Mouse (Mus musculus) myocyte (in vitro differentiated cells): Measurements from ENCODE around the gene Ccdc97. TPM values are rescaled to one million over a fixed set of nuclear protein-coding genes. Genes with fewer than 3 reads are reported as not detected.
A peak's percentile ranks its signal among the peaks of the same experiment; 100 is the strongest.

Experiments
- H3K27me3 ChIP-seq: one replicate; pipeline ENCODE4 v1.6.1; 2011; ENCODE audit not compliant: control insufficient read depth, insufficient read depth, insufficient read length
- H3K36me3 ChIP-seq: one replicate; pipeline ENCODE4 v1.6.1; 2011; ENCODE audit not compliant: control insufficient read depth, insufficient read depth
- H3K4me2 ChIP-seq: one replicate; pipeline ENCODE4 v1.6.1; 2011; ENCODE audit warnings: low read depth, control low read depth
- H3K4me3 ChIP-seq: one replicate; pipeline ENCODE4 v1.5.1; 2011; ENCODE audit warnings: mild to moderate bottlenecking, control low read depth, moderate library complexity
- H3K79me2 ChIP-seq: one replicate; pipeline ENCODE4 v1.6.1; 2011; ENCODE audit not compliant: control insufficient read depth, insufficient read depth
- H3ac ChIP-seq: one replicate; pipeline ENCODE4 v1.6.1; 2011; ENCODE audit not compliant: control insufficient read depth, insufficient read length
- CEBPB ChIP-seq: IDR thresholded peaks from 2 replicates; pipeline ENCODE4 v1.6.1; 2011; ENCODE audit warnings: mild to moderate bottlenecking, moderate library complexity; ENCODE audit not compliant: poor library complexity, insufficient read depth, severe bottlenecking
- E2F4 ChIP-seq: IDR thresholded peaks from one replicate; pipeline ENCODE4 v1.6.1; 2011; ENCODE audit warnings: mild to moderate bottlenecking, control low read depth, moderate library complexity; ENCODE audit not compliant: insufficient read depth
- MAX ChIP-seq: IDR thresholded peaks from one replicate; pipeline ENCODE4 v1.6.1; 2011; ENCODE audit warnings: low read depth, mild to moderate bottlenecking, control low read depth
- MYOD1 ChIP-seq, 3 experiments: IDR thresholded peaks; one replicate each; pipeline ENCODE4 v1.6.1; 2011; ENCODE audit warnings: control low read depth in 2 of 3, low read depth in 2 of 3, mild to moderate bottlenecking in 2 of 3, moderate library complexity in 1 of 3; ENCODE audit not compliant: insufficient read length in 2 of 3, control insufficient read depth in 1 of 3
- MYOG ChIP-seq, 3 experiments: IDR thresholded peaks; one replicate each; pipeline ENCODE4 v1.6.1; 2011; ENCODE audit warnings: control low read depth in 2 of 3, low read depth in 2 of 3, mild to moderate bottlenecking in 2 of 3; ENCODE audit not compliant: insufficient read length in 2 of 3, control insufficient read depth in 1 of 3, insufficient read depth in 1 of 3
- POLR2A ChIP-seq: IDR thresholded peaks from one replicate; pipeline ENCODE4 v1.6.1; 2011; ENCODE audit warnings: low read depth, mild to moderate bottlenecking, control low read depth, moderate library complexity; ENCODE audit not compliant: insufficient read length
- POLR2AphosphoS2 ChIP-seq: IDR thresholded peaks from one replicate; pipeline ENCODE4 v1.6.1; 2011; ENCODE audit warnings: low read depth, control low read depth; ENCODE audit not compliant: insufficient read length
- REST ChIP-seq: IDR thresholded peaks from one replicate; pipeline ENCODE4 v1.6.1; 2011; ENCODE audit warnings: mild to moderate bottlenecking, control low read depth, moderate library complexity; ENCODE audit not compliant: insufficient read depth, insufficient read length
- SRF ChIP-seq: IDR thresholded peaks from one replicate; pipeline ENCODE4 v1.6.1; 2011; ENCODE audit warnings: low read depth; ENCODE audit not compliant: control insufficient read depth, insufficient read length
- TCF12 ChIP-seq: IDR thresholded peaks from one replicate; pipeline ENCODE4 v1.6.1; 2011; ENCODE audit warnings: mild to moderate bottlenecking, control low read depth; ENCODE audit not compliant: poor library complexity, insufficient read depth, severe bottlenecking
- TCF3 ChIP-seq: IDR thresholded peaks from one replicate; pipeline ENCODE4 v1.6.1; 2011; ENCODE audit warnings: low read depth, control low read depth; ENCODE audit not compliant: insufficient read length
- USF1 ChIP-seq: IDR thresholded peaks from one replicate; pipeline ENCODE4 v1.6.1; 2011; ENCODE audit warnings: low read depth, mild to moderate bottlenecking, control low read depth, moderate library complexity
- polyA plus RNA-seq: library from polyadenylated mRNA; unstranded; fragments of >200 nt; fragmentation: generic; extraction: Trizol; gene quantifications from one replicate; pipeline ENCODE4 v1.2.1, GENCODE M21; 2012; ENCODE audit warnings: missing spikeins

Gene Ccdc97
- polyA plus RNA-seq, 1 experiment: 44.5 TPM

GRCm38 (mm10) chr7:25715731-25716271 is 3.1 kb downstream of the Ccdc97 start:
- TF ChIP-seq TCF12 (no peak), USF1 (no peak), POLR2A (peak; percentile 25), POLR2AphosphoS2 (peak; percentile 7), E2F4 (no peak), MYOD1 (IDR thresholded peaks at IDR 0.05; ENCODE audit: control insufficient read depth in 1 of 3, insufficient read length in 2 of 3, low read depth in 2 of 3) (no peak), CEBPB (no peak)
- H3K4me2 ChIP-seq: no peak overlapping the region
- H3K4me3 ChIP-seq: no peak overlapping the region
- H3K36me3 ChIP-seq: peaks cover 11% of the 10 kb centered on the region
- no peak overlapping the region for H3ac ChIP-seq
- H3K79me2 ChIP-seq: peaks cover 21% of the 10 kb centered on the region
- H3K27me3 ChIP-seq: no peaks in the 10 kb centered on the region

- Histone ChIP-seq H3K4me3 (no peak overlapping the region), H3K79me2 (peaks cover 21% of the 10 kb centered on the region), H3K36me3 (peaks cover 11% of the 10 kb centered on the region), H3K27me3 (no peaks in the 10 kb centered on the region), H3ac (no peak overlapping the region), H3K4me2 (no peak overlapping the region)
- TF ChIP-seq E2F4: no peak
Observed at GRCm38 (mm10) chr7:25714581-25714980, 4.3 kb downstream of the Ccdc97 start.

- H3K4me2 ChIP-seq: no peak overlapping the region
- no peak overlapping the region for H3ac ChIP-seq
- H3K4me3 ChIP-seq: no peak overlapping the region
- TF ChIP-seq MYOG (IDR thresholded peaks at IDR 0.05; ENCODE audit: control insufficient read depth in 1 of 3, insufficient read depth in 1 of 3, insufficient read length in 2 of 3, low read depth in 2 of 3) (no peak), CEBPB (no peak), SRF (no peak), POLR2A (no peak)
- H3K79me2 ChIP-seq: peaks cover 12% of the 10 kb centered on the region
- no peaks in the 10 kb centered on the region for H3K27me3 ChIP-seq
- H3K36me3 ChIP-seq: peaks cover 11% of the 10 kb centered on the region
Observed at GRCm38 (mm10) chr7:25712801-25713200, 6.1 kb downstream of the Ccdc97 start.

GRCm38 (mm10) chr7:25711731-25712197 is 7.1 kb downstream of the Ccdc97 start:
- peaks cover 11% of the 10 kb centered on the region for H3K36me3 ChIP-seq
- no peaks in the 10 kb centered on the region for H3K27me3 ChIP-seq
- TF ChIP-seq SRF: no peak
- TF ChIP-seq MAX: peak; percentile 26
- TF ChIP-seq MYOG (IDR thresholded peaks at IDR 0.05; ENCODE audit: control insufficient read depth in 1 of 3, insufficient read depth in 1 of 3, insufficient read length in 2 of 3, low read depth in 2 of 3): peak in 2 of 3 experiments; percentile 50 to 81
- TF ChIP-seq POLR2AphosphoS2: no peak
- TF ChIP-seq CEBPB: 0 out of 2 replicates have a peak, but pooled peaks have one; percentile 3
- TF ChIP-seq TCF3: peak; percentile 61
- peak; percentile 18 for TF ChIP-seq POLR2A
- TF ChIP-seq MYOD1 (IDR thresholded peaks at IDR 0.05; ENCODE audit: control insufficient read depth in 1 of 3, insufficient read length in 2 of 3, low read depth in 2 of 3): peak in 2 of 3 experiments; percentile 64 to 87
- no peak for TF ChIP-seq REST
- TF ChIP-seq E2F4: no peak
- peak; percentile 82 for TF ChIP-seq TCF12
- no peak for TF ChIP-seq USF1
- no peak overlapping the region for H3ac ChIP-seq
- H3K79me2 ChIP-seq: peaks cover 2% of the 10 kb centered on the region
- H3K4me2 ChIP-seq: peak overlapping the region; percentile 78
- no peak overlapping the region for H3K4me3 ChIP-seq

- H3K4me3 ChIP-seq: no peak overlapping the region
- peak overlapping the region; percentile 78 for H3K4me2 ChIP-seq
- TF ChIP-seq POLR2AphosphoS2 (peak; percentile 77), POLR2A (no peak), MYOD1 (IDR thresholded peaks at IDR 0.05; ENCODE audit: control insufficient read depth in 1 of 3, insufficient read length in 2 of 3, low read depth in 2 of 3) (peak in 1 of 3 experiments; percentile 18)
- H3K79me2 ChIP-seq: no peaks in the 10 kb centered on the region
- no peaks in the 10 kb centered on the region for H3K27me3 ChIP-seq
- peaks cover 11% of the 10 kb centered on the region for H3K36me3 ChIP-seq
- H3ac ChIP-seq: no peak overlapping the region
Observed at GRCm38 (mm10) chr7:25711165-25711564, 7.7 kb downstream of the Ccdc97 start.
